Mouse (Mus musculus): Measurements from ENCODE around the gene Fam24a. TPM values are rescaled to one million over a fixed set of nuclear protein-coding genes. Genes with fewer than 3 reads are reported as not detected.

Fam24a gene
- polyA plus RNA-seq, 1 experiment from 2014 or later, result not detected

DNA sequence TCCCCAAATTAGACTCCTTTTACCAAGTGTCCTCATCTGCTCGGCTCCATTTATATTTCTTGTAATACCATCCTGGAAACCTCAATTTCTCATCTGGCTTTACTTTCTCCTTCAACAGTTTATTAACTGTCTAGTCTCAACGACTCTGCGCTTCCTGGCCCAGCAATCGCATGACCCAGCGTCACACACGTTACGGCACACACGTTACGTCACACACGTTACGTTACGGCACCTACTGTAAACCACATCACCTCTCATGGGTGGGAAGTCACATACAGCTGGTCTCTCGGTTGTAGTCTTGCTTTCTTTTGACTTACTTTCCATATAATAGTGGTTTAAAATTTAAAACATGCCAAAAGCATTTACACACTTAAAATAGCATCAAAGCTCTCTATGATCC is 22.4 kb downstream of the Fam24a start:
- WGBS, result 96% methylated on average over 13 of the region's 13 CpGs
- DNase-seq (ENCODE audit: low spot score), result no peak
- ATAC-seq (replicated peaks; ENCODE audit: low FRiP score, low read depth), result no peak

DNA sequence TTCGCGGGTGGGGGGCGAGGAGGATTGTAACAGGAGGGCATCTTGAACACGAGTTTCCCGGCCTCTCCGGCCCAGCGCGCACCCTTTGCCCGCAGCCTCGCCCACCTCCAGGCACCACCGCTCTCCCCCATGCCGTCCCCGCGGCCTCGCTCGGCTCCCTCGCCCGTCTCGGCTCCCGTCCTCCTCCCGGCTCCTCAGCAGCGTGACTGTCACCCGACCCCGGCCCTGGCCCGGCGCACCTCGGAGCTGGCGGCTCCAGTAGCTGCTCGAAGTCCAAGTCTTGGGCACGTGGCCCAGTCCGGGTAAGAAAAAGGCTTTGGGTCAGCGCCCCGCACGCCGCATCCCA is 28.6 kb downstream of the Fam24a start:
- under 1% methylated on average over 35 of the region's 35 CpGs for WGBS
- no peak for TF ChIP-seq CTCF (IDR thresholded peaks at IDR 0.05; ENCODE audit: low read depth)
- Histone ChIP-seq H3K9me3 (replicated peaks; ENCODE audit: low read length) (no peaks in the 10 kb centered on the region), H3K27ac (peak overlapping the region; percentile 93), H3K4me2 (ENCODE audit: low read length) (peak overlapping the region; percentile 91), H3K27me3 (ENCODE audit: insufficient read depth, low read length) (no peaks in the 10 kb centered on the region), H3K9ac (ENCODE audit: low read depth, low read length) (peak overlapping the region; percentile 91), H3K4me1 (replicated peaks; ENCODE audit: insufficient read depth, low read length) (0 out of 2 replicates have a peak, but pooled peaks cover 3% of the 10 kb centered on the region), H3K36me3 (ENCODE audit: insufficient read depth, low read length) (peaks cover 11% of the 10 kb centered on the region; the same call in 1 of the 2 replicates), H3K4me3 (replicated peaks; ENCODE audit: low read depth, low read length) (peak overlapping the region; percentile 80)
- DNase-seq (ENCODE audit: low spot score) (no peak), ATAC-seq (replicated peaks; ENCODE audit: low FRiP score, low read depth) (peak; percentile 87)

More for the DNA sequence above, 22.4 kb downstream of the Fam24a start:
- no peak overlapping the region for H3K27ac ChIP-seq
- no peaks in the 10 kb centered on the region for H3K4me1 ChIP-seq (replicated peaks; ENCODE audit: insufficient read depth, low read length)
- H3K9ac ChIP-seq (ENCODE audit: low read depth, low read length), result no peak overlapping the region
- H3K9me3 ChIP-seq (replicated peaks; ENCODE audit: low read length), result no peaks in the 10 kb centered on the region
- no peaks in the 10 kb centered on the region for H3K27me3 ChIP-seq (ENCODE audit: insufficient read depth, low read length)
- no peak for TF ChIP-seq CTCF (IDR thresholded peaks at IDR 0.05; ENCODE audit: low read depth)
- peaks cover 41% of the 10 kb centered on the region for H3K36me3 ChIP-seq (ENCODE audit: insufficient read depth, low read length)
- no peak overlapping the region for H3K4me3 ChIP-seq (replicated peaks; ENCODE audit: low read depth, low read length)
- no peak overlapping the region for H3K4me2 ChIP-seq (ENCODE audit: low read length)

DNA sequence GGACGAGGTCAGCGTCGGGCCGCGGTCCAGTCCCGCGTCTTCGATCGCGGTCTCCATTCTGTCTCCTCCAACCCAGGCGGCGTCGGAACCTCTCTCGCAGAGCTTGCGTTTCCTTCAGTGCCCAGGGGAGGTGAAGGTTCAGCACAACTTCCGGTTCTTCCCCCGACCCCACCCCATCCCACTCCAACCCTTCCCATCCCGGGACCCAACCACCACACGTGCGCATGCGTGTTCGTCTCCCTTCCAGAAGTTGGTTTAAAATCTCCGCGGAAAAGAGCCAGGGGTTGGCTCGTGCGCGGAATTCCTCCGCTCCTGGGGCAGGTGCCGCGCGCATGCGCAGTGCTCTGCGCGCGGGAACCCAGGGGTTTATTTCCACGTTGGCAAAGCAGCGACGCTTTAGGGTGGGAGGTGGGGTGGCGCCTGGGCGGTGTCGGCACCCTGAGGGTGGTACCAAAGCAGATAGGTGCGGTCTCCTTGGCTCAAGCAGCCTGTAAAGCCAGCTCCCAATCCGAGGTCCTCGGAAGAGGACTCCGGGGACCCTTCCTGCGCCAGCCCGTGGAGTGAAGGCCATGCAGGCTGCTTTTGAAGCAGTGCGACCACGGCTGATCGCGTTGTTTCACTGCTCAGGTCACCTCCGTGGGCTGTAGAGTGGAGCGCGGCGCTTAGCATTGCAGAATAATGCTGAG is 29.1 kb downstream of the Fam24a start, which contains the start of gene 2310057M21Rik:
2310057M21Rik (minus strand) TSS at position 145 of the 686 bp plus-strand sequence.
- DNase-seq (ENCODE audit: low spot score), result peak; percentile 98
- Histone ChIP-seq H3K4me2 (ENCODE audit: low read length) (peak within 1 kb of the TSS; percentile 91), H3K9me3 (replicated peaks; ENCODE audit: low read length) (no peaks in the 10 kb centered on the region), H3K27me3 (ENCODE audit: insufficient read depth, low read length) (no peaks in the 10 kb centered on the region), H3K9ac (ENCODE audit: low read depth, low read length) (peak within 1 kb of the TSS; percentile 91), H3K4me1 (replicated peaks; ENCODE audit: insufficient read depth, low read length) (0 out of 2 replicates have a peak, but pooled peaks cover 3% of the 10 kb centered on the region), H3K4me3 (replicated peaks; ENCODE audit: low read depth, low read length) (peak within 1 kb of the TSS; percentile 80), H3K27ac (peak within 1 kb of the TSS; percentile 93), H3K36me3 (ENCODE audit: insufficient read depth, low read length) (0 out of 2 replicates have a peak, but pooled peaks cover 9% of the 10 kb centered on the region)
- TF ChIP-seq CTCF (IDR thresholded peaks at IDR 0.05; ENCODE audit: low read depth), result no peak
- ATAC-seq (replicated peaks; ENCODE audit: low FRiP score, low read depth), result peak; percentile 97
- under 1% methylated on average over 55 of the region's 55 CpGs for WGBS

DNA sequence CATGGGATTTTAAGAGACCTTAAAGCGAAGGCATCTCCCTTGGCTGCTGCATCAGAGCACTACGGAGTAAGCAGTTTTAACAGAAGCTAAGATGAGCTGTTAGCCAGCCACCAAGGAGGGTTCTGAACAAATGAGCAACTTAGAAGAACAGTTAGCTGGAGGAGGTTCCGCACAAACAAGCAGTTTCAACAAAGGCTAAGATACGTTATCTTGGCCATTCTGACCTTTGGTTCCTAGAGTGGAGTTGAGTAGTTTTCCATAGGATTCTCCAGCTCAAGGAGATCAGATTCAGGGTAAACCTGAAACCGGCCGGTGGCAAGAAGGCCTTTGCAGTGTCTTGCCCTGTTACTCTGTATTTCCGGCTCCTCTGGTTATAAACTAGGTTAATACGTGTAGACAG is 30.5 kb downstream of the Fam24a start:
- 62% methylated on average over 8 of the region's 8 CpGs for WGBS

DNA sequence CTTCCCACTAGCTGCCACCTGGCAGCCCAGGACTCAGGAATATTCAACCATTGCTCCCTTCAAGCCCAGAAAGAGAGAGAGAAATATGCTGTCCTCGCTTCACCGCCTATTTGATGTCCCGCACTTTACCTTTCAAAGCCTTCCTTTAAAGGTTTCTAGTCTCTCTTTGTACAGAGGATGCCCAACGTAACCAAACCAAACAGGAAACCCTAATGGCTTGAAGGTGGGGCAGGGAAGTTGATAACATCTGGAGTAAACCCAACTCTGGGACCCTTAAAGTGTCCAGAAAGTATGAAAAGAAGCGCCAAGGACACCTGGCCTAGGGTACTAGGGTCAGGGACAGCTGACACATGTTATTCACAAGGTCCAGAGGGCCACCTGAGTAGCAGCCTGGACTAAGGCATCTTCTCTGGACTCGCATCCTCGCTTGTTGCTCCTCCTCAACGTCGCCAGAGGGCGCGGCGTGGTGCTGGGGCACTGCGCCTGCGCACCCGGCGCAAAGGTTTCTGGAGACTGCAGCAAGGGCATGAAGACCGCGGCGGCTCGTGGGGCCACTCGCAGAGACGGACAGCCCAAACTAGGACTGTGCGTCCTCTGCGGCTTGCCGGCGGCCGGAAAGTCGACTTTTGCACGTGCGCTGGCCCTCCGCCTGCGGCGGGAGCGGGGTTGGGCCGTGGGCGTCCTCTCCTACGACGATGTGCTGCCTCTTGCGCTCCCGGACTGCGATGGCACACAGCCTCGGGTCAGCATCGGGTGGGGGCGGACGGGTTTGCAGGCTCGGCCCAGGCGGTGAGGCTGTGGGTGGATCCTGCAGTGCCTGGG is 37.2 kb downstream of the Fam24a start, which contains the start of gene Pstk:
Pstk (plus strand) TSS at position 494 of the 822 bp plus-strand sequence.
- ATAC-seq (replicated peaks; ENCODE audit: low FRiP score, low read depth), result peak; percentile 93
- peak; percentile 95 for DNase-seq (ENCODE audit: low spot score)
- TF ChIP-seq CTCF (IDR thresholded peaks at IDR 0.05; ENCODE audit: low read depth), result peak; percentile 90
- Histone ChIP-seq H3K27me3 (ENCODE audit: insufficient read depth, low read length) (no peaks in the 10 kb centered on the region), H3K4me2 (ENCODE audit: low read length) (peak within 1 kb of the TSS; percentile 82), H3K9ac (ENCODE audit: low read depth, low read length) (peak within 1 kb of the TSS; percentile 69), H3K27ac (peak within 1 kb of the TSS; percentile 94), H3K9me3 (replicated peaks; ENCODE audit: low read length) (no peaks in the 10 kb centered on the region), H3K4me1 (replicated peaks; ENCODE audit: insufficient read depth, low read length) (no peaks in the 10 kb centered on the region), H3K36me3 (ENCODE audit: insufficient read depth, low read length) (0 out of 2 replicates have a peak, but pooled peaks cover 3% of the 10 kb centered on the region), H3K4me3 (replicated peaks; ENCODE audit: low read depth, low read length) (peak within 1 kb of the TSS; percentile 67)
- WGBS, result 5% methylated on average over 47 of the region's 47 CpGs

More for the DNA sequence above, 30.5 kb downstream of the Fam24a start:
- H3K4me1 ChIP-seq (replicated peaks; ENCODE audit: insufficient read depth, low read length), result 0 out of 2 replicates have a peak, but pooled peaks cover 3% of the 10 kb centered on the region
- no peaks in the 10 kb centered on the region for H3K27me3 ChIP-seq (ENCODE audit: insufficient read depth, low read length)
- no peak for DNase-seq (ENCODE audit: low spot score)
- H3K27ac ChIP-seq, result no peak overlapping the region
- H3K4me3 ChIP-seq (replicated peaks; ENCODE audit: low read depth, low read length), result no peak overlapping the region
- no peak overlapping the region for H3K4me2 ChIP-seq (ENCODE audit: low read length)
- no peak for TF ChIP-seq CTCF (IDR thresholded peaks at IDR 0.05; ENCODE audit: low read depth)
- no peak for ATAC-seq (replicated peaks; ENCODE audit: low FRiP score, low read depth)
- no peak overlapping the region for H3K9ac ChIP-seq (ENCODE audit: low read depth, low read length)
- H3K9me3 ChIP-seq (replicated peaks; ENCODE audit: low read length), result no peaks in the 10 kb centered on the region
- H3K36me3 ChIP-seq (ENCODE audit: insufficient read depth, low read length), result no peaks in the 10 kb centered on the region

DNA sequence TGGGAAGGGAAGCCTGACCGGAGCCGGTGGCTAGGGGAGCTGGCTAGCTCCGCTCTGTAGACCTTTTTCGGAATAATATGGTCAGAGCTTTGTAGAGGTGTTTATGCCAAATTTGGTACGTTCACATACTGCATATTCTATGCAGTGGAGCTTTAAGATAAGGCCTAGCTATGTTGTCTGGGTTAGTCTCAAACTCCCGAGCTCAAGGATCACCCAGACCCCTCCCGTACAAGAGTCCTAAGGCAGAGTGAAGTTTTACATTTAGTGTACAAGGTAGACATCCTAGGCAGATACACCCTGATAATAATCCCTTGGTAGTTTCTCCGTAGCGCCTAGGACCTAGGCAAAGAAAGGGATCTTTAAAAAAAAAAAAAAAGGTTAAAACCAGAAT is 37.8 kb downstream of the Fam24a start:
- Histone ChIP-seq H3K27ac (peak overlapping the region; percentile 94), H3K27me3 (ENCODE audit: insufficient read depth, low read length) (no peaks in the 10 kb centered on the region), H3K4me3 (replicated peaks; ENCODE audit: low read depth, low read length) (peak overlapping the region; percentile 67), H3K9ac (ENCODE audit: low read depth, low read length) (peak overlapping the region; percentile 69), H3K4me1 (replicated peaks; ENCODE audit: insufficient read depth, low read length) (no peaks in the 10 kb centered on the region), H3K4me2 (ENCODE audit: low read length) (peak overlapping the region; percentile 82), H3K36me3 (ENCODE audit: insufficient read depth, low read length) (0 out of 2 replicates have a peak, but pooled peaks cover 3% of the 10 kb centered on the region), H3K9me3 (replicated peaks; ENCODE audit: low read length) (no peaks in the 10 kb centered on the region)
- no peak for ATAC-seq (replicated peaks; ENCODE audit: low FRiP score, low read depth)
- WGBS, result 7% methylated on average over 9 of the region's 9 CpGs
- TF ChIP-seq CTCF (IDR thresholded peaks at IDR 0.05; ENCODE audit: low read depth), result no peak
- no peak for DNase-seq (ENCODE audit: low spot score)

Measured in kidney, postnatal 0 days (tissue).